Mouse (Mus musculus): ENCODE measurements around the gene Phtf2. TPM values are rescaled to one million over a fixed set of nuclear protein-coding genes. Genes with fewer than 3 reads are reported as not detected.

The Phtf2 gene
- polyA plus RNA-seq (2016; fragmentation: Nextera tagmentation; extraction: Ambion mirVana) = 21.1 and 23.4 TPM in 2 replicates

DNA sequence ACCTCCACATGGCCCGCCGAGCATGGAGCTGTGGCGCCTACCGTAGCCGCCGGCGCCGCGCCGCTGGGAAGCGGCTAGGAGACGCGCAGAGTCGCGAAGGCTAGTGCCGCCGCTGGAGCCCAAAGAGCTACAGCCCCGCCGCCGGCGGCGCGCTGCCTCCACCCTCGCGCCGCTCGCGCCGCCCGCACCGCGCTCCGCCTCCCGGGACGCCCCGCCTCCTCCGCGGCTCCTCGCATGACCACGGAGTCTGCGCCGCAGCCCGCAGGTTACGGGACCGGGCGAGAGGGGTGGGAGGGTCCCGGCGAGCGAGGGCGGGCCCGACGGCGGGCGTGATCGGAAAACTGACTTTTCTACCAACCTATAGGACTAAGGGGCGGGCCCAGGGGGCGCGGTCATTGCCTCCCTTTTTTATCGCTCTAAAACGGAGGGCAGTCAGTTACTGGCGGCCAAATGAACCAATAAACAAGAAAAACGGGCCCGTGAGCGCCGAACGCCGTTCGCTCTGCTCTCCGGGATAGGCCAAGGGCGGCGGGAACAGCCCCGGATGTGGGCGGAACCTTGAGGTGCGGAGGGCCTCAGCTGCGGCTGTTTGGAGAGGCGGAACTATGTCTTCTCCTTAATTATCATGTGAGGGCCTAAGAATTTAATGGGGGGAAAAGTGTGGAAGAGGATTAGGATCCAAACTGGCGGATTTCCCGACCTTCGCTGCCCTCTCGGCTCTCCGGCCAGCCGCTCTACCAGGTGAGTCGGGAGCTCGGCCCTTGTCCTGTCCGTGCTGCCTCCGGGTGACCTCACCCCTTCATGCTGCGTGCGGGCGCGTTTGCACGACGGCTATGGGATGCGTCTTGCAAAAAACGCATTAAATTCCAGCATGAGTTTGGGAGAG is at the start of gene Phtf2, which contains the start of gene Tmem60:
Gene Phtf2 (minus strand): TSS at position 210 of the 886 bp plus-strand sequence.
Gene Tmem60 (plus strand): TSS at position 277 of the 886 bp plus-strand sequence.
- Histone ChIP-seq H3K9ac (peak within 1 kb of the TSS; percentile 93), H3K27me3 (replicated peaks) (no peaks in the 10 kb centered on the region), H3K27ac (peak within 1 kb of the TSS; percentile 94), H3K9me3 (no peaks in the 10 kb centered on the region), H3K36me3 (peaks cover 12% of the 10 kb centered on the region), H3K4me3 (peak within 1 kb of the TSS; percentile 86), H3K4me1 (peaks cover 21% of the 10 kb centered on the region), H3K4me2 (replicated peaks) (peak within 1 kb of the TSS; percentile 69)
- under 1% methylated on average over 94 of the region's 94 CpGs for WGBS
- peak; percentile 99 for ATAC-seq (ENCODE audit: low FRiP score, low read depth)

GRCm38 (mm10) chr5:20931300-20931699 is 49.4 kb upstream of the Phtf2 start:
- WGBS = 89% methylated on average over 3 of the region's 3 CpGs
- no peak for ATAC-seq (ENCODE audit: low FRiP score, low read depth)
- Histone ChIP-seq H3K4me3 (no peak overlapping the region), H3K27me3 (replicated peaks) (no peaks in the 10 kb centered on the region), H3K4me1 (no peaks in the 10 kb centered on the region), H3K36me3 (no peaks in the 10 kb centered on the region), H3K9ac (no peak overlapping the region), H3K4me2 (replicated peaks) (no peak overlapping the region), H3K27ac (no peak overlapping the region), H3K9me3 (no peaks in the 10 kb centered on the region)

DNA sequence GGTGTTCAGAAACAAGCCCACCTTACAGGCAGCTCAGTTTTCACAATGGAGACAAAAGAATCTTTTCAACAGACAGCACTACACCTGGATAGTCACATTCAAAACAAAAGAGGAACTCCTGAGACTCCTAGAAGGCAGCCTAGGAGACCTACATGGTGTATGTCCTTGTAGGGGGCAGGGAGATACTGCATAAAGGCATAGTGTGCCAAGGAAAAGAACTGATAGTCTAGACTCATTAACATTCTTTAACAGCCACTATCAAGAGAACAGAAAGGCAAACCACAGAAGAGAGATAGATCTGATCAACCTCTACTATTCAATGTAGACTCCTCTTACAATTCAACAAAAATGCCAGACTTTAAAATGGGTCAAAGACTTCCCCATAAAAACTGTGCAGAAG is 48.5 kb upstream of the Phtf2 start:
- Histone ChIP-seq H3K4me3 (no peak overlapping the region), H3K4me1 (no peaks in the 10 kb centered on the region), H3K9ac (no peak overlapping the region), H3K27ac (no peak overlapping the region), H3K4me2 (replicated peaks) (no peak overlapping the region), H3K9me3 (no peaks in the 10 kb centered on the region), H3K27me3 (replicated peaks) (no peaks in the 10 kb centered on the region), H3K36me3 (no peaks in the 10 kb centered on the region)
- no peak for ATAC-seq (ENCODE audit: low FRiP score, low read depth)

GRCm38 (mm10) chr5:20929669-20930151 is 47.8 kb upstream of the Phtf2 start:
- no peak overlapping the region for H3K4me3 ChIP-seq
- H3K27ac ChIP-seq = no peak overlapping the region

DNA sequence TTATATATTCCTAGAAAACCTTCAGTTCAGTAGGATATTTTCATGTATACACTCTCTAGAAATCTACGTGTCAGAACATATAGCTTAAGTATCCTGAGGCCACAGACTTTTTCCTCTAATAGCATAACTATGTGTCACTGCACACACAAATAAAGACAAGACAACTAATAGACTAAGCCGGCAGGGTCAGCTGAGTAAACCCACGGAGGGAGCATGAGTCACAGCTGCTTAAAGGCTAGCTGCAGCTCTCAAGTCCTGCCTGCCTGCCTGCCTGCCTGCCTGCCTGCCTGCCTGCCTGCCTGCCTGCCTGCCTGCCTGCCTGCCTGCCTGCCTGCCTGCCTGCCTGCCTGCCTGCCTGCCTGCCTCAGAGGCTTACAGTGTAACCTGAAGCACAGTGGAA is 43.5 kb upstream of the Phtf2 start:
- H3K27me3 ChIP-seq (replicated peaks) = no peaks in the 10 kb centered on the region
- no peak for ATAC-seq (ENCODE audit: low FRiP score, low read depth)
- 86% methylated on average over 3 of the region's 3 CpGs for WGBS

More at GRCm38 (mm10) chr5:20929669-20930151, 47.8 kb upstream of the Phtf2 start:
- Histone ChIP-seq H3K9ac (no peak overlapping the region), H3K36me3 (no peaks in the 10 kb centered on the region), H3K4me2 (replicated peaks) (no peak overlapping the region), H3K4me1 (no peaks in the 10 kb centered on the region), H3K9me3 (no peaks in the 10 kb centered on the region), H3K27me3 (replicated peaks) (no peaks in the 10 kb centered on the region)
- ATAC-seq (ENCODE audit: low FRiP score, low read depth) = no peak
- 86% methylated on average over 6 of the region's 6 CpGs for WGBS

GRCm38 (mm10) chr5:20924608-20925007 is 42.7 kb upstream of the Phtf2 start:
- H3K36me3 ChIP-seq = no peaks in the 10 kb centered on the region
- H3K4me3 ChIP-seq = no peak overlapping the region
- no peak for ATAC-seq (ENCODE audit: low FRiP score, low read depth)
- H3K9me3 ChIP-seq = no peaks in the 10 kb centered on the region
- no peaks in the 10 kb centered on the region for H3K27me3 ChIP-seq (replicated peaks)
- no peaks in the 10 kb centered on the region for H3K4me1 ChIP-seq
- no peak overlapping the region for H3K27ac ChIP-seq
- 72% methylated on average over 3 of the region's 3 CpGs for WGBS
- no peak overlapping the region for H3K9ac ChIP-seq
- H3K4me2 ChIP-seq (replicated peaks) = no peak overlapping the region

More for the DNA sequence above, 43.5 kb upstream of the Phtf2 start:
- no peak overlapping the region for H3K27ac ChIP-seq
- H3K9me3 ChIP-seq = no peaks in the 10 kb centered on the region
- H3K4me3 ChIP-seq = no peak overlapping the region
- H3K4me1 ChIP-seq = no peaks in the 10 kb centered on the region
- no peaks in the 10 kb centered on the region for H3K36me3 ChIP-seq
- no peak overlapping the region for H3K9ac ChIP-seq
- H3K4me2 ChIP-seq (replicated peaks) = no peak overlapping the region

DNA sequence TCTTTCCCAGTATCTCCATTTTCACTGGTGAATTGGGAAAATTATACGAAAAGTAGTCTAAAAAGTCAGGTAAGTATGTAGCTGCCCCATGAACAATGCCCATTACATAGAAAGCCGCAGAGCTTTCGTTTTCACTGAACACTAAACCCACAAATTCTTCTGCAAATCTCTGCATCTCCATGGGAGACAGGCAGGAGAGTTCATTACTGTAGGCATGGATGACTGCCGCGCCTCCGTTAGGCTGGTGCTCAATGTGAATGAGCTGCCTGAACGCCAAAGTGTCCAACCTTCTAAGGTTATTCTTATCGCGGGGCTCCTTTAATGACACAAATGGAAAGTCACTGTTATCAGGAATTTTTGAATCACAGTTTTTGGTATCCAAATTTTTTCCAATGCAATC is 37.6 kb upstream of the Phtf2 start:
- H3K9ac ChIP-seq = no peak overlapping the region
- no peaks in the 10 kb centered on the region for H3K36me3 ChIP-seq
- 67% methylated on average over 9 of the region's 9 CpGs for WGBS
- H3K27me3 ChIP-seq (replicated peaks) = no peaks in the 10 kb centered on the region
- H3K9me3 ChIP-seq = no peaks in the 10 kb centered on the region
- H3K4me1 ChIP-seq = no peaks in the 10 kb centered on the region
- no peak overlapping the region for H3K4me3 ChIP-seq
- peak; percentile 66 for ATAC-seq (ENCODE audit: low FRiP score, low read depth)
- no peak overlapping the region for H3K4me2 ChIP-seq (replicated peaks)
- no peak overlapping the region for H3K27ac ChIP-seq

DNA sequence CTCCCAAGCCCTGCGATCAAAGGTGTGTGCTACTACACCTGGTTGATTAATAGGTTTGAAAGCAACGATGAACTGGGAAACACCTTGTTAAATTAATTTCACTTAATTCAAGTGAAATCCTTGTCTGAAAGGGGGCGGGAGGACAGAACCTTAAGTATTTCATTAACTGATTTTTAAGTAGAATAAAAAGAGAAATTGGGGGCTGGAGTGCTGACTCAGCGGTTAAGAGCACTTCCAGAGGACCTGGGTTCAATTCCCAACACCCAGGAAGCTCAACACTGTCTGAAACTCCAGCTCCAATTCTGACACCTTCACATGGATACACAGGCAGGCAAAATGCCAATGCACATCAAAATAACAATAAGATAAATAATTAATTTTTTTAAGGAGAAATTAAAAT is 37.0 kb upstream of the Phtf2 start:
- no peaks in the 10 kb centered on the region for H3K9me3 ChIP-seq
- no peaks in the 10 kb centered on the region for H3K27me3 ChIP-seq (replicated peaks)
- no peak overlapping the region for H3K9ac ChIP-seq
- H3K27ac ChIP-seq = no peak overlapping the region
- 96% methylated on average over 4 of the region's 4 CpGs for WGBS
- no peaks in the 10 kb centered on the region for H3K4me1 ChIP-seq
- H3K36me3 ChIP-seq = no peaks in the 10 kb centered on the region
- ATAC-seq (ENCODE audit: low FRiP score, low read depth) = no peak
- no peak overlapping the region for H3K4me3 ChIP-seq
- no peak overlapping the region for H3K4me2 ChIP-seq (replicated peaks)

DNA sequence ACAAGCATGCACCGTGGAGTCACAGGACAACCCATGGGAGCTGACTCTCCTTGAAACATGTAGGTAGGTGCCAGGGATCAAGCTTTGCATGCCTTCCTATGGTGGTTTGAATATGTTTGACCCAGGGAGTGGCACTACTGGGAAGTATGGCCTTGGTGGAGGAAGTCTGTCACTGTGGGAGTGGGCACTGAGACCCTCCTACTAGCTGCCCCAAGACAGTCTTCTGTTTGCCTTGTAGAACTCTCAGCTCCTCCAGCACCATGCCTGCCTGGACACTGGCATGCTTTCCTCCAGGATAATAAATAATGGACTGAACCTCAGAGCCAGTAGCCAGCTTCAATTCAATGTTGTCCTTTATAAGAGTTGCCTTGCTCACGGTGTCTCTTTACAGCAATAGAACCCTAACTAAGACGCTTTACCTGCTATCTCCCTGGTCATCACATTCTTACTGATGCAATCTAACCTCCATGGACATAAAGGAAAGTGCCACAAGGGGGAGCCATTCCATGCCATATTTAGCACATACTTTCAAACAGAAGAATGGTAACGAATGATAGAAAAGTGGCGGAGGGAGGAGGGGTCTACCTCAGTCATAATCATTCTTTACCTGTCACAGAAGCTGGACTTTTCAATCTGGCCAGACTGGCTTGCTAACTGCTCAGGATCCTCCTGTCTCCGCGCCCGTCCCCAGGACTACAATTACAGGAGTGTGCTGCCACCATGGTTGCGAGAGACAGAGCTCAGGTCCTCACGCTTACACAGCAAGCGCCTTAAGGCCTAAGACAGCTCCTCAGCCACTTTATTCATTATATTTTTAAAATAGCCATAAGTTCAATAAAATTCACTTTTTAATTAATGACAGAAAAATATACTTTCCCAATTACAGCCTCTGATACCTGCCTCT is 31.7 kb upstream of the Phtf2 start:
- Histone ChIP-seq H3K4me1 (no peaks in the 10 kb centered on the region), H3K27ac (no peak overlapping the region), H3K9ac (no peak overlapping the region), H3K27me3 (replicated peaks) (no peaks in the 10 kb centered on the region), H3K4me3 (no peak overlapping the region), H3K9me3 (no peaks in the 10 kb centered on the region), H3K36me3 (no peaks in the 10 kb centered on the region), H3K4me2 (replicated peaks) (no peak overlapping the region)
- 80% methylated on average over 11 of the region's 11 CpGs for WGBS
- peak; percentile 48 for ATAC-seq (ENCODE audit: low FRiP score, low read depth)

GRCm38 (mm10) chr5:20911741-20912140 is 29.8 kb upstream of the Phtf2 start:
- no peaks in the 10 kb centered on the region for H3K9me3 ChIP-seq
- WGBS = 94% methylated on average over 2 of the region's 2 CpGs
- H3K27ac ChIP-seq = no peak overlapping the region
- no peak overlapping the region for H3K4me3 ChIP-seq
- ATAC-seq (ENCODE audit: low FRiP score, low read depth) = no peak
- H3K4me1 ChIP-seq = no peaks in the 10 kb centered on the region
- no peaks in the 10 kb centered on the region for H3K27me3 ChIP-seq (replicated peaks)
- no peak overlapping the region for H3K4me2 ChIP-seq (replicated peaks)
- H3K36me3 ChIP-seq = no peaks in the 10 kb centered on the region
- H3K9ac ChIP-seq = no peak overlapping the region

GRCm38 (mm10) chr5:20906191-20906590 is 24.3 kb upstream of the Phtf2 start:
- WGBS = 97% methylated on average over 7 of the region's 7 CpGs
- Histone ChIP-seq H3K9me3 (no peaks in the 10 kb centered on the region), H3K4me1 (no peaks in the 10 kb centered on the region), H3K27ac (no peak overlapping the region), H3K36me3 (peaks cover 7% of the 10 kb centered on the region), H3K27me3 (replicated peaks) (no peaks in the 10 kb centered on the region), H3K4me3 (no peak overlapping the region), H3K4me2 (replicated peaks) (no peak overlapping the region), H3K9ac (no peak overlapping the region)
- ATAC-seq (ENCODE audit: low FRiP score, low read depth) = no peak

- Histone ChIP-seq H3K36me3 (peaks cover 7% of the 10 kb centered on the region), H3K4me1 (no peaks in the 10 kb centered on the region), H3K9me3 (no peaks in the 10 kb centered on the region), H3K27me3 (replicated peaks) (no peaks in the 10 kb centered on the region), H3K4me2 (replicated peaks) (no peak overlapping the region), H3K27ac (no peak overlapping the region), H3K4me3 (no peak overlapping the region), H3K9ac (no peak overlapping the region)
- ATAC-seq (ENCODE audit: low FRiP score, low read depth) = no peak
- 87% methylated on average over 2 of the region's 2 CpGs for WGBS
Measured at GRCm38 (mm10) chr5:20905437-20905836, 23.5 kb upstream of the Phtf2 start.

Data from neural tube, embryonic 12.5 days (tissue).